Mouse (Mus musculus) testis, adult 2 months (tissue): ENCODE results near the gene Adamtsl1.

Experiments
- CTCF ChIP-seq: fragments of 200-500 bp; IDR thresholded peaks from 2 replicates; pipeline ENCODE4 v1.5.1; 2012; ENCODE audit warnings: low read depth, mild to moderate bottlenecking, inconsistent platforms, low read length, moderate library complexity; ENCODE audit not compliant: control insufficient read depth, insufficient read depth, insufficient replicate concordance
- POLR2A ChIP-seq: fragments of 200-500 bp; IDR thresholded peaks from 2 replicates; pipeline ENCODE4 v1.6.1; 2012; ENCODE audit warnings: low read depth, mild to moderate bottlenecking, inconsistent platforms, low read length, moderate library complexity; ENCODE audit not compliant: control insufficient read depth

- TF ChIP-seq POLR2A, result no peak
- TF ChIP-seq CTCF, result no peak
Measured at GRCm38 (mm10) chr4:86309178-86309577, 795.2 kb downstream of the Adamtsl1 start.
